Mouse (Mus musculus) cerebellum, adult 2 months (tissue): ENCODE results near the gene Plcl2. TPM values are rescaled to one million over a fixed set of nuclear protein-coding genes. Genes with fewer than 3 reads are reported as not detected.
A peak's percentile ranks its signal among the peaks of the same experiment; 100 is the strongest.
"Not testable (repeated sequence)": the region's sequence is repeated elsewhere in the genome, so short reads cannot be mapped to it uniquely, and the experiment has no call there.

ENCODE experiments used
- DNase-seq, 2 experiments: peaks; one replicate each; pipeline ENCODE4 v3.0.0; 2021
- H3K27ac ChIP-seq: fragments of 200-500 bp; 2 replicates; pipeline ENCODE4 v1.5.1; 2012; ENCODE audit warnings: low read length, control low read depth, inconsistent platforms; ENCODE audit not compliant: insufficient read depth
- H3K27me3 ChIP-seq: fragments of 200-500 bp; 2 replicates; pipeline ENCODE4 v1.6.1; 2012; ENCODE audit warnings: inconsistent platforms, mild to moderate bottlenecking, low read length, moderate library complexity; ENCODE audit not compliant: control insufficient read depth, insufficient read depth
- H3K4me1 ChIP-seq: fragments of 200-500 bp; 2 replicates; pipeline ENCODE4 v1.6.1; 2011; ENCODE audit warnings: low read length; ENCODE audit not compliant: control insufficient read depth, insufficient read depth
- H3K4me3 ChIP-seq: fragments of 200-500 bp; replicated peaks from 2 replicates; pipeline ENCODE3; 2011; ENCODE audit warnings: mild to moderate bottlenecking, low read depth, low read length, control low read depth; ENCODE audit not compliant: insufficient read depth
- CTCF ChIP-seq: fragments of 200-500 bp; IDR thresholded peaks from 2 replicates; pipeline ENCODE4 v1.5.1; 2011; ENCODE audit warnings: low read depth, mild to moderate bottlenecking, control low read depth, low read length, moderate library complexity, borderline replicate concordance; ENCODE audit not compliant: insufficient read depth
- POLR2A ChIP-seq: fragments of 200-500 bp; IDR thresholded peaks from 2 replicates; pipeline ENCODE4 v1.6.1; 2011; ENCODE audit warnings: low read length, control low read depth, borderline replicate concordance; ENCODE audit not compliant: insufficient read depth
- WGBS: fragments of 180-500 bp; shearing (Covaris S2); methylation state at CpG from one replicate; pipeline ENCODE4 v1.1.7; 2018; 5-methylcytosine and 5-hydroxymethylcytosine counted together
- polyA plus RNA-seq: library from polyadenylated mRNA; depleted of rRNA; stranded (reverse); fragments of >200 nt; gene quantifications from 2 replicates; pipeline ENCODE4 v1.2.3, GENCODE M21; 2012

Plcl2 gene
- polyA plus RNA-seq, 1 experiment, result 26.5 TPM

GRCm38 (mm10) chr17:50641879-50642278 lies 132.7 kb downstream of the Plcl2 start:
- no peak overlapping the region for H3K27ac ChIP-seq
- WGBS, result 99% methylated on average over 1 of the region's 1 CpGs
- no peak overlapping the region for H3K4me3 ChIP-seq
- H3K27me3 ChIP-seq, result no peaks in the 10 kb centered on the region
- TF ChIP-seq CTCF (no peak), POLR2A (no peak)
- DNase-seq, result no peak
- H3K4me1 ChIP-seq, result peaks cover 9% of the 10 kb centered on the region

- Histone ChIP-seq H3K27me3 (no peaks in the 10 kb centered on the region), H3K27ac (no peak overlapping the region), H3K4me3 (no peak overlapping the region), H3K4me1 (peaks cover 9% of the 10 kb centered on the region)
- no peak for TF ChIP-seq CTCF
- no peak for TF ChIP-seq POLR2A
- peak in 1 of 2 experiments; percentile 24 for DNase-seq
- WGBS, result 34% methylated on average over 6 of the region's 6 CpGs
Measured at GRCm38 (mm10) chr17:50643356-50643755, 134.2 kb downstream of the Plcl2 start.

GRCm38 (mm10) chr17:50643989-50644388 lies 134.8 kb downstream of the Plcl2 start:
- WGBS, result 35% methylated on average over 6 of the region's 6 CpGs

GRCm38 (mm10) chr17:50648141-50648540 lies 138.9 kb downstream of the Plcl2 start:
- not testable (repeated sequence) for H3K27me3 ChIP-seq, H3K4me1 ChIP-seq, H3K27ac ChIP-seq, H3K4me3 ChIP-seq, DNase-seq
- WGBS, result 99% methylated on average over 4 of the region's 4 CpGs

More at GRCm38 (mm10) chr17:50643989-50644388, 134.8 kb downstream of the Plcl2 start:
- DNase-seq, result no peak
- Histone ChIP-seq H3K4me3 (no peak overlapping the region), H3K27me3 (no peaks in the 10 kb centered on the region), H3K4me1 (peaks cover 13% of the 10 kb centered on the region), H3K27ac (no peak overlapping the region)
- TF ChIP-seq POLR2A, result no peak
- no peak for TF ChIP-seq CTCF

- Histone ChIP-seq H3K4me1 (peaks cover 7% of the 10 kb centered on the region), H3K27me3 (no peaks in the 10 kb centered on the region), H3K4me3 (no peak overlapping the region), H3K27ac (no peak overlapping the region)
- no peak for TF ChIP-seq CTCF
- TF ChIP-seq POLR2A, result no peak
- whole genome bisulfite sequencing, result 75% methylated on average over 6 of the region's 6 CpGs
- peak in 1 of 2 experiments; percentile 48 for DNase-seq
Measured at GRCm38 (mm10) chr17:50648757-50649419, 139.7 kb downstream of the Plcl2 start.

GRCm38 (mm10) chr17:50650535-50651223 lies 141.5 kb downstream of the Plcl2 start:
- no peaks in the 10 kb centered on the region for H3K27me3 ChIP-seq
- DNase-seq, result peak; percentile 62 to 89
- H3K4me3 ChIP-seq, result peak overlapping the region; percentile 5
- TF ChIP-seq POLR2A, result no peak
- TF ChIP-seq CTCF, result no peak
- peak overlapping the region; percentile 6; the same call in 1 of the 2 replicates for H3K27ac ChIP-seq
- H3K4me1 ChIP-seq, result peaks cover 11% of the 10 kb centered on the region
- 18% methylated on average over 14 of the region's 14 CpGs for WGBS

GRCm38 (mm10) chr17:50654741-50655415 lies 145.7 kb downstream of the Plcl2 start:
- no peak for TF ChIP-seq POLR2A
- TF ChIP-seq CTCF, result no peak
- Histone ChIP-seq H3K4me1 (peaks cover 12% of the 10 kb centered on the region), H3K27me3 (no peaks in the 10 kb centered on the region), H3K27ac (peak overlapping the region; percentile 32), H3K4me3 (no peak overlapping the region)
- peak in 1 of 2 experiments; percentile 60 for DNase-seq
- 37% methylated on average over 5 of the region's 5 CpGs for whole genome bisulfite sequencing

- Histone ChIP-seq H3K4me1 (peaks cover 12% of the 10 kb centered on the region), H3K27me3 (no peaks in the 10 kb centered on the region), H3K27ac (peak overlapping the region; percentile 32; the same call in 1 of the 2 replicates), H3K4me3 (no peak overlapping the region)
- 50% methylated on average over 4 of the region's 4 CpGs for WGBS
- TF ChIP-seq CTCF, result no peak
- no peak for TF ChIP-seq POLR2A
- no peak for DNase-seq
Measured at GRCm38 (mm10) chr17:50655416-50655776, 146.2 kb downstream of the Plcl2 start.
